Mouse (Mus musculus) kidney, adult 9 months (tissue): ENCODE measurements around the gene Tmod2.
"Not testable (repeated sequence)": the region's sequence is repeated elsewhere in the genome, so short reads cannot be mapped to it uniquely, and the experiment has no call there.

ENCODE experiments used
- DNase-seq: peaks from one replicate; pipeline ENCODE4 v3.0.0; 2022

Gene Tmod2

DNA sequence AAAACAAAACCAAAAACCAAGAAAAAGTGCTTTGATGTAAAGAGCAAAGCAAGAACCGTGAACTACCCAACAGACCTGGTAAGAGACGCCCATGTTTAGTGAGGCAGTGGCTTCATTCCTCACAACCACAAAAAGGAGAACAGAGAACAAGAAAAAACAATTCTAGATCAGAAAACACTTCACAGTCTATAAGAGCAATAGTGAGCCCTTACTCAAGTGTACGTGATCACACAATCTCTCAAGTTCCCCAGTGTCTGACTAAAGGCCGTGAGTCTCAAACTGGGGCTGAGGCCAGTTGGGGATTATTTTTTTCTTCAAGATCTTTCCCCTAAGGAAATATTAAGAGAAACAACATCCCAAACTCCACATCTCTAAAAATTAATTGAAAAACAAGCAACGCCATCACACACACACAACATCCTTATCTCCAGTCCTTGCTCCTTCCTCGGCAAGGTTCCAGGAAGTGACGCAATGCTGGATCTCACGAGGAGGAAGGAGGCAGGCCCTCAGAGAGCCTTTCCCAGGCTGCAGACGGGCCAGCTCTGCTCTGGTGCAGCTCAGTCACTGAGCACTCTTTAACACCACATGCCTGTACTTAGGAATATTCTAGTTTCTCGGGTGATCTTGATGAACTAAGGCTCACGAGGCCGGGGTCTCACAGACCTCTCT lies 64.1 kb downstream of the Tmod2 start:
- DNase-seq, result peak; percentile 84

DNA sequence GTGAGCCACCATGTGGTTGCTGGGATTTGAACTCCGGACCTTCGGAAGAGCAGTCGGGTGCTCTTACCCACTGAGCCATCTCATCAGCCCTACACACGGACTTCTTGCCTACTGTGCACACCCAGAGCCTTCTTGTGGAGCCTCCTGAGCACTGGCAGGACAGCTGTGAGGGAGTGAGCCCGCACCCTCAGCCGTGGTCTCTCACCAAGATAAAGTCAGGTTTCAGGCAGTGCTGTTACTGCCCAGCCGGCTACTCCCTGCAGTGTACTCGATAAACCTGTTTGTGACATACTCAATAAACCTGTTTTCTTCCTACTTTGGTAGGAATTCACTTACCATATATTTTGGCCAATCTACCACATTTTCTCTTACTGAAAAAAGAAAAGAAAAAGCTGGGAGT lies 65.6 kb downstream of the Tmod2 start:
- no peak for DNase-seq

- peak; percentile 24 for DNase-seq
Measured at GRCm38 (mm10) chr9:75541497-75541896, 69.6 kb downstream of the Tmod2 start.

- no peak for DNase-seq
Measured at GRCm38 (mm10) chr9:75536422-75536821, 74.7 kb downstream of the Tmod2 start.

DNA sequence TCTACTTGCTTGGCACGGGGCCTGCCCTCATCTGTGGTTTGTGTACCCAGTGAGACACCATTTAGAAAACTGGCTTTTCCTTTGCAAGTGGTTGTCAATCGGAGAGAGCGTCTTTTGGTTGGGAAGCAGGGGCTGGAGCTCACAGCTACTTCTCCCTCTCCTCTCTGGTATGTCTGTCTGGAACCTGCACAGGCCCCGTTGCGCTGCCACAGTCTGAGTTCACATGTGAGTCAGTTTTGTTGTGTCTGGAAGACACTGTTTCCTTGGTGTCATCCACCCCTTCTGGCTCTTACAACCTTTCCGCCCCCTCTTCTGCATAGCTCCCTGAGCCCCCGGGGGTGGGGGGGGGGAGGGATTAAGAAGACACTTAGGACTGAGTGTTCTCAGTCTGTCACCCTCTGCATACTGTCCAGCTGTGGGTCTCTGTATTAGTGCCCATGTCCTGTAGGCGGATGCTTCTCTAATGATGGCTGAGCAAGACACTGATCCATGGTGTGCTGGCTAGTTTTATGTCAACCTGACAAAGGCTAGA lies 76.6 kb downstream of the Tmod2 start:
- DNase-seq, result no peak

DNA sequence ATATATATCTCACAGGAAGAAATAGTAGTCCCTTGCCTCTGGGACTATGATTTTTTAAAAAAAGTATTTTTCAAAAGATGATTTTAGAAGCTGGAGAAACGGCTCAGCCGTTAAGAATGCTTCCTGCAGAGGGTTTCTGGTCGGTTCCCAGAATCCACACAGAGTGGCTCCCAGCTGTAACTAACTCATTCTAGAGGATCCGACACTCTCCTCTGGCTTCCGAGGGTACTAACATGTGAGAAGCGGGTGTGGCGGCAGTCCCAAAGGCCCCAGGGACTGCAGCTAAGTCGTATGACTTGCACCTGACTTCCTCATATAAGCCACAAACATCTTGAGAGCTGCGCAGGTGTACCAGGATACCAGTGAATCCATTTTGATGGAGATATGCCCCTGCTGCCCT lies 78.1 kb downstream of the Tmod2 start:
- not testable (repeated sequence) for DNase-seq

DNA sequence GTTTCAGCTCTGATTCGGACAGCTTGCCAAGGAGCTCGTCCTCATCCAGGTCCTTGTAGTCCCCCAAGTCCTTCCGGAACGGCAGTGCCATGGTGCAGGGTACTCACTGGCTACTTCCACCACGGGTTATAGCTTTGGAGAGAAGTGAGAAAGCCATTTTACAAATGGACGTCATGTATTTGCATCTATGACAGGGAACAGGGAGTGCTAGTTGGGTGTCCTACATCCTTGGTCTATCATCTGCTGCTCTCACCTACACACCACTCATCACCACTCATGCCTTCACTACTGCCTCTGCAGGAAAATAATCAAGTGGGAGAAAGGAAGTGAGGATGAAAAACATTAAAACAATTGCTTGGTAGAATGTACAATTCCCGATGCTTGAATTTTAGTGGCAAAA lies 78.7 kb downstream of the Tmod2 start:
- no peak for DNase-seq

- no peak for DNase-seq
Measured at GRCm38 (mm10) chr9:75529358-75529757, 81.8 kb downstream of the Tmod2 start.

- no peak for DNase-seq
Measured at GRCm38 (mm10) chr9:75528096-75528495, 83.0 kb downstream of the Tmod2 start.

DNA sequence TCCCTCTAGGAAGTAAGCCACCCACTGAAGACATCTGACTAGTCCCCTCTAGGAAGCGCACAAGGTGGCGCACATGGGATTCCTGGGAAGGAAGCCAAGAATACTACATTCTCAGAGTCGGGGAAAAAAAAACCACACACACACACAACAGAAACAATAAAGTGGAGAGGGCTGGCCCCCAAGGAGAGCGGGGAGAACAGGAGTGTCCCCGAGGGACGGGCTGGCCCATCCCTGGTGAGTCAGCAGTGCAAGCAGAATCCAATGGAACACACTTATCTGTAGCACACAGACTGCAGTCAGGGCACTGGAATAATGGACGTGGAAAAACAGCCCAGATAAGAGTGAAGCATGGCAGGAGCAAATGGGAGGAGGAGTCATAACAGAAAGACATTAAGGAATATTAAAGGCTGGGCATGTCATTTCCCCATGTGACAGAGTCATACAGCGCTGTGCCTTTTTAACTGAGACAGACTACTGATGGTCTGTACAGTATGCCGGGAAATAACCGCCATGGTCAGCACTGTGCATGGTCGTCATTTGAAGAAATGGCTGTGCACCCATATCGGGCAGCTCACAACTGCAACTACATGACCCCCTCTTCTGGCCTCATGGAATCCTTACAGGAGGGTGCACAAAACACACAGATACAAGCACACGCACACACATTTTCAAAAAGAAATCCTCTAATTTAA lies 83.6 kb downstream of the Tmod2 start:
- peak; percentile 19 for DNase-seq

GRCm38 (mm10) chr9:75523646-75524045 lies 87.5 kb downstream of the Tmod2 start:
- no peak for DNase-seq

DNA sequence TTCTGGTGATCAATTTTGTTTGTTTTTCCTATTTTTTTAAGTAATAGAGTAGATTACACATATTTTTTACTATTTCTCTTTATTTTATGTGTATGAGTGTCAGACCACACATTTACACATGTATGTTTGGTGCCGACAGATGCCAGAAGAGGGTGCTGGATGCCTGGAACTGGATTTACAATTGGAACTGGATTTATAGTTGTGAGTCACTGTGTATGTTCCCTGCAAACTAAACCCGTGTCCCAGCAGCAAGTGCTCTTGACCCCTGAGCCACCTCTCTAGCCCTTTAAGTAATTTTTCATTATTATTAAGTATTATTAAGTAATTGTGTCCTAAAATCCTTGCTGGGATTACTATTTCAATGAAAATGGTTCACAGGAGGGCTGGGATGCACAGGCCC lies 88.9 kb downstream of the Tmod2 start:
- DNase-seq, result no peak

DNA sequence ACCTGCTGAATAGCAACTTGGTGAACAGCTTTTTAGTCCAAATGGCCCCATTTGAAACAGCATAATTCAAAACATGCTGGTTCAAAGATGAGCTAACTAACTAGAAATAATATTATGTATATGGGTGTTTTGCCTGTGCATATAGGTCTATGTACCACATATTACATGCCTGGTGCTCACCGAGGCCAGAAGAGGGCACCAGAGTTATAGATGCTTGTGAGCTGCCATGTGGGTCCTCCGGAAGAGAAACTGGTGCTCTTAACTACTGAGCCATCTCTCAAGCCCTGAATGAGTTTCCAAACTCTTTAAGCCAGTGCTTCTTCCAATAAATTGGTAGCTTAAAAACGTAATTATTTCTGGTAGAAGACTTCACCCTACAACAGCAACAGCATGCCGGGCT lies 89.3 kb downstream of the Tmod2 start:
- peak; percentile 60 for DNase-seq

GRCm38 (mm10) chr9:75520940-75521339 lies 90.2 kb downstream of the Tmod2 start:
- DNase-seq, result no peak

DNA sequence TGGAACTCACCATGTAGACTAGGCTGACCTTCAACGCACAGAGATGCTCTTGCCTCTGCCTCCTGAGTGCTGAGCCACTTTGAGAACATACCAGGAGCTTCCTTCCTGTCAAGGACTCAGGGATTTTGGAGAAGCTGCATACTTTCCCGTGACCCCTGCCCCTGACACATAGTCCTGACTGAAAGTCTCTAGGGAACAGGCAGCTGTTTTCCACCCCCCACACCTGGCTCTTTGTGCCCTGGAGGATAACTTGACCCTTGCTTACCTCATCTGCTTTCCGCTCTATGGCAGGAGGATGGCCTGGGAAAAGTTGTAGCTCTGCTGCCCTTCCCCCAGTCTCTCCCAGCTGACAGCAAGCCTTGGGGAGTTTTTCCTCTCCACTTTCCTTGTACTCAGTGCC lies 93.4 kb downstream of the Tmod2 start:
- no peak for DNase-seq
